Mouse (Mus musculus): ENCODE measurements around the gene Ppp2r5d. TPM values are rescaled to one million over a fixed set of nuclear protein-coding genes. Genes with fewer than 3 reads are reported as not detected.

The Ppp2r5d gene
- polyA plus RNA-seq, 1 experiment from 2014 or later: 51.0 TPM

DNA sequence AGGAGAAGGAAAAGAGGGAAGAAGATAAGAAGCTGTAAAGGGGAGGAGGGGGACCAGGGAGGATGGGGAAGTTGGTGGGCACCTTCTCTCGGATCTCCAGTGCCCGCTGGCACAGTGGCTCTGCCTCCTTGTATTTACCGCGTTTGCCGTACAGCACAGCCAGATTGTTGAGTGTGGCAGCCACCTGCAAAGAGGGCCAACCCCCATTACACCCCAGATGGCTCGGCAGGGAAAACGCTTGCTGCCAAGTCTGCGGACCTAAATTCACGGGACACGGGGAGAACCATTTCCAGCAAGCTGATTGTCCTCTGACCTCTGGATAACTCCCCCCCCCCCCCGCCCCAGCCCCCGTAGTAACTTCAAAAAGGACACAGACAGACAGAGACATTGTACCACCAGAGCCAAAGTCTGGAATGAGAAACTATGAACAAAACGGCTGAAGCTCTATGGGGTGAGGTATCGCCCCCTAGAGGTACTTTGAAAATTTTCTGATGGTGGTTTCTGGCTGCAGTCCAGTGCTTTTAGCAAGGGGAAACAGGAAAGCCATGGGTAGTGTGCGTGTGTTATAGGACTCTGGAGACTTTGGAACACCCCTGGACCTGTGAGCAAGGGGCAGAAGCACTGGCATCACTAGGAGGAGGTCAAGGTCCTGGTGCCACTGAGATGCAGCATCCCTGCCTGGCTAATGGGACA, 67.9 kb downstream of the Ppp2r5d start:
- Histone ChIP-seq H3K4me3 (replicated peaks; ENCODE audit: low read depth, low read length) (no peak overlapping the region), H3K9me3 (replicated peaks; ENCODE audit: low read length) (no peaks in the 10 kb centered on the region), H3K36me3 (ENCODE audit: insufficient read depth, low read length) (peaks cover 33% of the 10 kb centered on the region), H3K4me1 (replicated peaks; ENCODE audit: insufficient read depth, low read length) (no peaks in the 10 kb centered on the region), H3K9ac (ENCODE audit: low read depth, low read length) (no peak overlapping the region), H3K27ac (no peak overlapping the region), H3K4me2 (ENCODE audit: low read length) (peak overlapping the region; percentile 29), H3K27me3 (ENCODE audit: insufficient read depth, low read length) (no peaks in the 10 kb centered on the region)
- 16% methylated on average over 15 of the region's 15 CpGs for WGBS
- TF ChIP-seq CTCF (IDR thresholded peaks at IDR 0.05; ENCODE audit: low read depth): peak; percentile 88
- peak; percentile 22; the same call in 1 of the 2 replicates for ATAC-seq (replicated peaks; ENCODE audit: low FRiP score, low read depth)
- peak; percentile 95 for DNase-seq (ENCODE audit: low spot score)

Other genes starting within 250 kb of the Ppp2r5d start
- gene Ttbk1, start 217.4 kb downstream of the Ppp2r5d start, polyA plus RNA-seq (2015; fragmentation: Nextera tagmentation; extraction: Ambion mirVana): 0.10 and 0.11 TPM in 2 replicates
- gene Dnph1, start 208.4 kb downstream of the Ppp2r5d start, polyA plus RNA-seq (2015; fragmentation: Nextera tagmentation; extraction: Ambion mirVana): 31.8 and 32.7 TPM in 2 replicates
- 6.0 and 6.5 TPM in 2 replicates for gene Cul9, start 158.7 kb downstream of the Ppp2r5d start, polyA plus RNA-seq (2015; fragmentation: Nextera tagmentation; extraction: Ambion mirVana)
- 5.5 and 6.0 TPM in 2 replicates for gene Srf, start 148.9 kb downstream of the Ppp2r5d start, polyA plus RNA-seq (2015; fragmentation: Nextera tagmentation; extraction: Ambion mirVana)
- 94.0 and 103 TPM in 2 replicates for gene Ptk7, start 75.6 kb downstream of the Ppp2r5d start, polyA plus RNA-seq (2015; fragmentation: Nextera tagmentation; extraction: Ambion mirVana)
- 47.6 and 50.4 TPM in 2 replicates for gene Klc4, start 59.1 kb downstream of the Ppp2r5d start, polyA plus RNA-seq (2015; fragmentation: Nextera tagmentation; extraction: Ambion mirVana)
- gene Mrpl2, start 58.9 kb downstream of the Ppp2r5d start, polyA plus RNA-seq (2015; fragmentation: Nextera tagmentation; extraction: Ambion mirVana): 144 and 157 TPM in 2 replicates
- 29.0 and 33.3 TPM in 2 replicates for gene Cul7, start 54.8 kb downstream of the Ppp2r5d start, polyA plus RNA-seq (2015; fragmentation: Nextera tagmentation; extraction: Ambion mirVana)
- 44.4 and 47.2 TPM in 2 replicates for gene Rrp36, start 30.8 kb downstream of the Ppp2r5d start, polyA plus RNA-seq (2015; fragmentation: Nextera tagmentation; extraction: Ambion mirVana)
- 131 and 135 TPM in 2 replicates for gene Mea1, start 26.3 kb downstream of the Ppp2r5d start, polyA plus RNA-seq (2015; fragmentation: Nextera tagmentation; extraction: Ambion mirVana)
- gene Klhdc3, start 24.2 kb downstream of the Ppp2r5d start, polyA plus RNA-seq (2015; fragmentation: Nextera tagmentation; extraction: Ambion mirVana): 104 and 114 TPM in 2 replicates
- 20.5 and 25.6 TPM in 2 replicates for gene Pex6, start 6.4 kb upstream of the Ppp2r5d start, polyA plus RNA-seq (2015; fragmentation: Nextera tagmentation; extraction: Ambion mirVana)
- 9.0 and 10.6 TPM in 2 replicates for gene Gnmt, start 24.1 kb upstream of the Ppp2r5d start, polyA plus RNA-seq (2015; fragmentation: Nextera tagmentation; extraction: Ambion mirVana)
- 59.9 and 64.7 TPM in 2 replicates for gene Cnpy3, start 47.1 kb upstream of the Ppp2r5d start, polyA plus RNA-seq (2015; fragmentation: Nextera tagmentation; extraction: Ambion mirVana)
- gene Ptcra, start 58.6 kb upstream of the Ppp2r5d start, polyA plus RNA-seq (2015; fragmentation: Nextera tagmentation; extraction: Ambion mirVana): 0.12 and 0.14 TPM in 2 replicates
- 143 and 151 TPM in 2 replicates for gene 2310039H08Rik, start 67.5 kb upstream of the Ppp2r5d start, polyA plus RNA-seq (2015; fragmentation: Nextera tagmentation; extraction: Ambion mirVana)
- 138 and 147 TPM in 2 replicates for gene Rpl7l1, start 77.6 kb upstream of the Ppp2r5d start, polyA plus RNA-seq (2015; fragmentation: Nextera tagmentation; extraction: Ambion mirVana)
- gene Bicral, start 153.4 kb upstream of the Ppp2r5d start, polyA plus RNA-seq (2015; fragmentation: Nextera tagmentation; extraction: Ambion mirVana): 2.9 and 4.1 TPM in 2 replicates
- 58.2 and 71.4 TPM in 2 replicates for gene Tbcc, start 185.6 kb upstream of the Ppp2r5d start, polyA plus RNA-seq (2015; fragmentation: Nextera tagmentation; extraction: Ambion mirVana)
- 0.11 and 0.16 TPM in 2 replicates for gene Prph2, start 205.3 kb upstream of the Ppp2r5d start, polyA plus RNA-seq (2015; fragmentation: Nextera tagmentation; extraction: Ambion mirVana)

All from kidney, postnatal 0 days (tissue).